Mouse (Mus musculus) cerebellum, postnatal 14 days (tissue): ENCODE measurements at regions not wholly inside any gene's neighbourhood (a gene's known extent, or its start where the extent isn't known, plus 50 kb on each side); places are given as distances from the start of the nearest gene placed in this dataset.

Experiments
- DNase-seq, 2 experiments: peaks; one replicate each; pipeline ENCODE4 v3.0.0; 2021; ENCODE audit warnings: mixed read lengths in 2 of 2

GRCm38 (mm10) chr3:60320213-60320936 lies 152.3 kb upstream of the Mbnl1 start:
- DNase-seq = no peak

GRCm38 (mm10) chr3:60323514-60323913 lies 149.1 kb upstream of the Mbnl1 start:
- DNase-seq = no peak

GRCm38 (mm10) chr3:60324416-60324815 lies 148.2 kb upstream of the Mbnl1 start:
- no peak for DNase-seq

- DNase-seq = no peak
Observed at GRCm38 (mm10) chr3:60324969-60325368, 147.7 kb upstream of the Mbnl1 start.

- no peak for DNase-seq
Observed at GRCm38 (mm10) chr3:60332460-60332859, 140.2 kb upstream of the Mbnl1 start.

- DNase-seq = no peak
Observed at GRCm38 (mm10) chr3:60333669-60334068, 139.0 kb upstream of the Mbnl1 start.

GRCm38 (mm10) chr3:60334133-60334532 lies 138.5 kb upstream of the Mbnl1 start:
- DNase-seq = no peak

GRCm38 (mm10) chr3:60346390-60346789 lies 126.2 kb upstream of the Mbnl1 start:
- DNase-seq = no peak

GRCm38 (mm10) chr3:60347049-60347448 lies 125.6 kb upstream of the Mbnl1 start:
- no peak for DNase-seq

GRCm38 (mm10) chr3:60371176-60371965 lies 101.3 kb upstream of the Mbnl1 start:
- no peak for DNase-seq

GRCm38 (mm10) chr3:60373662-60374061 lies 99.0 kb upstream of the Mbnl1 start:
- DNase-seq = no peak

- DNase-seq = no peak
Observed at GRCm38 (mm10) chr3:60388593-60388992, 84.0 kb upstream of the Mbnl1 start.

- DNase-seq = no peak
Observed at GRCm38 (mm10) chr3:60389032-60389431, 83.6 kb upstream of the Mbnl1 start.

GRCm38 (mm10) chr3:60395299-60395698 lies 77.3 kb upstream of the Mbnl1 start:
- no peak for DNase-seq

GRCm38 (mm10) chr3:60396971-60397370 lies 75.7 kb upstream of the Mbnl1 start:
- no peak for DNase-seq

GRCm38 (mm10) chr3:60398796-60399195 lies 73.8 kb upstream of the Mbnl1 start:
- DNase-seq = no peak

- no peak for DNase-seq
Observed at GRCm38 (mm10) chr3:60402251-60402830, 70.3 kb upstream of the Mbnl1 start.

GRCm38 (mm10) chr3:60407426-60407825 lies 65.2 kb upstream of the Mbnl1 start:
- no peak for DNase-seq

GRCm38 (mm10) chr3:60407906-60408305 lies 64.7 kb upstream of the Mbnl1 start:
- no peak for DNase-seq

GRCm38 (mm10) chr3:60408553-60409282 lies 63.9 kb upstream of the Mbnl1 start:
- peak; percentile 38 to 48 for DNase-seq

- peak in 1 of 2 experiments; percentile 9 for DNase-seq
Observed at GRCm38 (mm10) chr3:60409283-60409633, 63.4 kb upstream of the Mbnl1 start.

- no peak for DNase-seq
Observed at GRCm38 (mm10) chr3:60411746-60412145, 60.9 kb upstream of the Mbnl1 start.

- DNase-seq = no peak
Observed at GRCm38 (mm10) chr3:60412206-60412605, 60.4 kb upstream of the Mbnl1 start.
